Mouse (Mus musculus) megakaryocyte, embryonic 14.5 days (primary cell): ENCODE data around the gene Zfp59.

Experiments
- FLI1 ChIP-seq: IDR thresholded peaks from 2 replicates; pipeline ENCODE4 v1.6.1; 2012; ENCODE audit warnings: low read length, inconsistent platforms, mixed read lengths
- GATA1 ChIP-seq: IDR thresholded peaks from 3 replicates; pipeline ENCODE4 v1.6.1; 2012; ENCODE audit warnings: mixed read lengths, low read length, inconsistent platforms, borderline replicate concordance

DNA sequence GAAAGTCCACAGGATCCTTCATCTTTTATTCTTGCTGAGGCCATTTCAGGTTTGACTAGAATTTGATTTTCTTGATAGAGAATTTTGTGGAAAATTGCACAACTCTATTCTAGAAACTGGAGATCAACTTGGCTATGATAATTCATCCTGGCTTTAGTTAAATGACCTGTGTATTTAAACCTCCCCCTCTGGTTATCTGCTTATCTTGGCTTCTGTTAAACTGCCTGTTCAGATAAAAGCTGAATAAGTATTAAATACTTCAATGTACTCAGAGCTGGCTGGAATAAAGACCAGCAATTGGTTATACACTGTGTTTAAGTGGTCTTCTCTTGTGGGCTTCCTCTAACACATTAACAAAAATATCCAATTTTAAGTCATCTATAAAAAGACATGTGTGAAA is 15.8 kb upstream of the Zfp59 start:
- TF ChIP-seq GATA1 (no peak), FLI1 (no peak)
